Mouse (Mus musculus): ENCODE measurements at regions not wholly inside any gene's neighbourhood (a gene's known extent, or its start where the extent isn't known, plus 50 kb on each side); places are given as distances from the start of the nearest gene placed in this dataset.

DNA sequence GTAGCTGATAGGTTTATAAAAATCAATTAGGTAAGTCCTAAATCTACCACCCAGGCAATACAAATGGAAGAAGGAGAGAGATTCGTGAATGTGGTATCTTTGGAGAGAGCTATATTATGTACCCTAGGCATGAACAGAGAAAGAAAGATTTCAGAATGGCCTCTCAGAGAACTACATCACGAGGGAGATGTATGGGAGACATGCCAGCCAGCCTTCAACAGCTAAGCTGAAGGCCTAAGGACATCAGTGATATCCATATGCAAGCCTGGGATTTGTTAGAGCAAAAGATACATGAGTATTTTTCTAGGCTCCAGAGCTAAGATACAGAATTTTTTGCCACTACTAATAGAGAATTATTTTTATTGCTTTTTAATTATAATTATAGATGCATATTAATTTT is 2445.7 kb upstream of the 5930422O12Rik start:
- TF ChIP-seq POLR2A (IDR thresholded peaks at IDR 0.05; ENCODE audit: insufficient read depth, low read depth, low read length) = no peak
- TF ChIP-seq CTCF (IDR thresholded peaks at IDR 0.05; ENCODE audit: insufficient read depth, low read depth, low read length) = no peak
- H3K4me1 ChIP-seq (ENCODE audit: control insufficient read depth, insufficient read depth, low read length) = no peaks in the 10 kb centered on the region
- no peak overlapping the region for H3K27ac ChIP-seq (ENCODE audit: insufficient read depth, low read depth, low read length)
- WGBS = 82% methylated on average over 2 of the region's 2 CpGs
- H3K4me3 ChIP-seq (ENCODE audit: insufficient read depth, low read depth, low read length) = no peak overlapping the region

DNA sequence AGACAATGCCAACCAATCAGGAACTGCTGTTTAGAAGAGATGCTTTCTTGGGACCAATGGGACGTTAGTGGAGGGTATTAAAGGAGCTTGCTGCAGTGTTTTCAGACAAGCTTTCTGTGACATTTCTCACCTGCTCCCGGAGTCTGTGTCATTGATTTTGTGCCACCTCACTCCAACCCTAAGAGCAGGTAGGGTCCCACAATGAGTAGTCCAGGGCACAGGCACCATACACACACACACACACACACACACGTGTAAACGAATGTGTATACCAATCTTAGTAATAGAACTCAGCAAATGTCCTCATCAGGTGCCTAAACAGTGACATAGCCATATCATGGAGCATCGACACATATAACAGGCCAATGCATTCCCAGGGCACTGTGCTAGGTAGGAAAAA is 2440.5 kb upstream of the 5930422O12Rik start:
- Histone ChIP-seq H3K4me3 (ENCODE audit: insufficient read depth, low read depth, low read length) (no peak overlapping the region), H3K4me1 (ENCODE audit: control insufficient read depth, insufficient read depth, low read length) (no peaks in the 10 kb centered on the region), H3K27ac (ENCODE audit: insufficient read depth, low read depth, low read length) (no peak overlapping the region)
- 86% methylated on average over 5 of the region's 5 CpGs for WGBS
- no peak for TF ChIP-seq CTCF (IDR thresholded peaks at IDR 0.05; ENCODE audit: insufficient read depth, low read depth, low read length)
- TF ChIP-seq POLR2A (IDR thresholded peaks at IDR 0.05; ENCODE audit: insufficient read depth, low read depth, low read length) = no peak

DNA sequence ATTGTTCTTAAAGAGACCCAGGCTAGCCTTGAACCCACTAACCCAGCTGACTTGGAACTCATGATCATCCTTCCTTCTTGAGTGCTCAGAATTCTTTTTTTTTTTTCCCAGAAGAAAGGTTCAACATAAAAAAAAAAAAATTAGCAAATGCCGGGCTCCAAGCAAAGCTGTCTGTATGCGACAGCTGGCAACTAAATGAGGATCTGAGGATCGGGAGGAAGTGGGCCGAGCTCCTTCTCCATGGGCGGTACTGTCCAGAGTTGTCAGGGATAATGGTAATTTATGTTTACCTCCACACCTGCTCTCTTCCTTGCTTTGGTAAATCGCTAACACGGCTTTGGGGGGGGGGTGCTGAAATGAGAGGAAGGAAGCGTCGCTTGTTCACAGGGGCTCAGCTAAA is 2429.9 kb upstream of the 5930422O12Rik start:
- Histone ChIP-seq H3K4me1 (ENCODE audit: control insufficient read depth, insufficient read depth, low read length) (peaks cover 3% of the 10 kb centered on the region; the same call in 1 of the 2 replicates), H3K4me3 (ENCODE audit: insufficient read depth, low read depth, low read length) (no peak overlapping the region), H3K27ac (ENCODE audit: insufficient read depth, low read depth, low read length) (no peak overlapping the region)
- TF ChIP-seq POLR2A (IDR thresholded peaks at IDR 0.05; ENCODE audit: insufficient read depth, low read depth, low read length) (no peak), CTCF (IDR thresholded peaks at IDR 0.05; ENCODE audit: insufficient read depth, low read depth, low read length) (no peak)
- 77% methylated on average over 9 of the region's 9 CpGs for WGBS

DNA sequence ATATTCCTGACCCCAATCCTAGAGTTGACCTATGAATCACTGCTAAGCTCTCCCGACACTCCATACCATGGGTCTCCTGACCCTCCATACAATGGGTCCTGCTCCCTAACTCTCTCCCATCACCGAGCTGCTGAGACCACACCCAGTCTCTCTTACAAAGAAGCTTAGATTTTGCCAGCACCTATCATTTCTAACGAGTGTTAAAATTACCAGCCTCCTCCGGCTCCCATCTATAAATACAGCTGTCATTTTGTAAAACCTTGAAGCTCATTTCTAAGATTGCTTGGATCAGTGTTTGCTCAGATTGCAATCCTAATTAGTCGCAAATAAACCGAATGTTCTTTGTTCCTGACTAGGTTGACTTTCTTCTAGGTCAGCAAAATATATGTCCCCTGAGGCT is 2428.4 kb upstream of the 5930422O12Rik start:
- H3K27ac ChIP-seq (ENCODE audit: insufficient read depth, low read depth, low read length) = no peak overlapping the region
- WGBS = 83% methylated on average over 6 of the region's 6 CpGs
- no peak for TF ChIP-seq POLR2A (IDR thresholded peaks at IDR 0.05; ENCODE audit: insufficient read depth, low read depth, low read length)
- TF ChIP-seq CTCF (IDR thresholded peaks at IDR 0.05; ENCODE audit: insufficient read depth, low read depth, low read length) = no peak
- peaks cover 3% of the 10 kb centered on the region; the same call in 1 of the 2 replicates for H3K4me1 ChIP-seq (ENCODE audit: control insufficient read depth, insufficient read depth, low read length)
- H3K4me3 ChIP-seq (ENCODE audit: insufficient read depth, low read depth, low read length) = no peak overlapping the region

DNA sequence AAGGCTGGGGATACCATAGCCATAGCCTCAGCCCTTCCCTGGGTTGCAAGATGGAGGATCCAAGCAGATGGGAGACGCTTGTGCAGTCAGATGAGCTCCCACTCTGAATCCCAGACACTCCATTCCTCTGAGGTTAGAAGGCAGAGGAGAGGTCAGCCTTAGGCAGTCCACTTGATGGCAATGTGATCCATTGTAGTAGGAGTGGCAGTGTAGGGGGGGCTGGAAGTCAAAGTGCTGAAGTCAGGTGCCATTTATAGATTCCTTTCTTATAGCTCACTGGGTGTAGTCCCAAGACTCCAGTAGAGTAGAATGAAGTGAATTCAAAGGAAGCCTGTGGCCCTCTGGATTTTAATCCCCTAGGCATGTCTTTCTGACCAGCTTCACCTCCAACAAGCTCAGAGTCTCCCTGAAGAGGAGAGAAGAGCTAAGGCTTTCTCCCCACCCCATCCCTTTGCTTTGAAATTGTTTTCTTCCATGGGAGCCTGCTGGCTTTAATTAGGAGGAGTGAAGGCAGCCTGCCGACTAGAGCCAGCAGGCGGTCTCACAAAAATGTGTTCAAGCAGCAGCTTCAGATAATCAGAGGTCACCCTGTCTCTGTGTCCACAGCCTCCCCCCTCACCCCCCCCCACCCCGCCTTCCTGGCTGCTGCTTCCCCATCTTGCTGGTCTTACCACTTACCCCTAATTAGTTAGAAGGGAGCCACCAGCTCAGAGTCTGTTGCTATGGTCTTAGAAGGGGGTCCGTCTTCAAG is 2426.4 kb upstream of the 5930422O12Rik start:
- Histone ChIP-seq H3K4me1 (ENCODE audit: control insufficient read depth, insufficient read depth, low read length) (peaks cover 3% of the 10 kb centered on the region; the same call in 1 of the 2 replicates), H3K27ac (ENCODE audit: insufficient read depth, low read depth, low read length) (no peak overlapping the region), H3K4me3 (ENCODE audit: insufficient read depth, low read depth, low read length) (no peak overlapping the region)
- WGBS = 33% methylated on average over 5 of the region's 5 CpGs
- no peak for TF ChIP-seq CTCF (IDR thresholded peaks at IDR 0.05; ENCODE audit: insufficient read depth, low read depth, low read length)
- no peak for TF ChIP-seq POLR2A (IDR thresholded peaks at IDR 0.05; ENCODE audit: insufficient read depth, low read depth, low read length)

DNA sequence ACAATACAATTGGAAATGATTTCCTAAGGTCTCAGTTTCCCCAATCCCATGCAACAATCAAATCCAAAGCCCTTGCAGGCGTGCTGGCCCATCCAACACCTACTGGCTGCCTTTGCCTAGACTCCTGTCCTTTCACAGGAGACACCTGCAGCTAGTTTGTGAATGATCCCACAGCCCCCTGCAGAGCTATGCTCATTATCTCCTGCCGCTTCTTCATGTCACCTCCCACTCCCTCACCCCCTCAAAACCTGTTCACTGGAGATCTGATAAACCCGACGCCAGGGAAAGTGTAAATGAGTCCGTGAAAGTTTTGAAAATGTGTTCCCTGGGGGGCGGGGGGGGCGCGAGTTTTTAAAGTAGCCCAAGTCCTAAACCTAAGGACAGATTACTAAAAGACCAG is 2420.2 kb upstream of the 5930422O12Rik start:
- H3K4me3 ChIP-seq (ENCODE audit: insufficient read depth, low read depth, low read length) = no peak overlapping the region
- no peak overlapping the region for H3K27ac ChIP-seq (ENCODE audit: insufficient read depth, low read depth, low read length)
- no peak for TF ChIP-seq CTCF (IDR thresholded peaks at IDR 0.05; ENCODE audit: insufficient read depth, low read depth, low read length)
- TF ChIP-seq POLR2A (IDR thresholded peaks at IDR 0.05; ENCODE audit: insufficient read depth, low read depth, low read length) = no peak
- 52% methylated on average over 8 of the region's 8 CpGs for WGBS
- H3K4me1 ChIP-seq (ENCODE audit: control insufficient read depth, insufficient read depth, low read length) = peaks cover 7% of the 10 kb centered on the region; the same call in 1 of the 2 replicates

DNA sequence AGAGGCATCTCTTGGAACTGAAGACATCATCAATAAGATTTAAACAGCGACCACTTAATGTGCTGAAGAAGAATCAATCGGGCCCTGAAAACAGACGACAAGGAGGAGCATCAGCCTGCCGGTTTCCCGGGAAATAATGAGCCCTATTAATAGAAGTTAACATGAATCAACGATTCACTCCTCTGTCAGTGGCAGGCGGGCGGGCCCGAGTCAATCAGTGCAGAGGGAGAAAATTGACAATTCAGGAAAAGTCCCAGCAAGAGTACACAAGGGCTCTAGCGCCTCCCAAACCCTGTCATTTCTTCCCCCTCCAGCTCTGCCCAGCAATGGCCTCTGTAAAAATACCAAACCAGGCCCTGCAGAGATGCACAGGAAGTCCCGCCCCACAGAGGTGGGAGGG is 2416.4 kb upstream of the 5930422O12Rik start:
- WGBS = 42% methylated on average over 11 of the region's 11 CpGs
- Histone ChIP-seq H3K4me3 (ENCODE audit: insufficient read depth, low read depth, low read length) (no peak overlapping the region), H3K4me1 (ENCODE audit: control insufficient read depth, insufficient read depth, low read length) (peaks cover 7% of the 10 kb centered on the region; the same call in 1 of the 2 replicates), H3K27ac (ENCODE audit: insufficient read depth, low read depth, low read length) (no peak overlapping the region)
- no peak for TF ChIP-seq CTCF (IDR thresholded peaks at IDR 0.05; ENCODE audit: insufficient read depth, low read depth, low read length)
- no peak for TF ChIP-seq POLR2A (IDR thresholded peaks at IDR 0.05; ENCODE audit: insufficient read depth, low read depth, low read length)

DNA sequence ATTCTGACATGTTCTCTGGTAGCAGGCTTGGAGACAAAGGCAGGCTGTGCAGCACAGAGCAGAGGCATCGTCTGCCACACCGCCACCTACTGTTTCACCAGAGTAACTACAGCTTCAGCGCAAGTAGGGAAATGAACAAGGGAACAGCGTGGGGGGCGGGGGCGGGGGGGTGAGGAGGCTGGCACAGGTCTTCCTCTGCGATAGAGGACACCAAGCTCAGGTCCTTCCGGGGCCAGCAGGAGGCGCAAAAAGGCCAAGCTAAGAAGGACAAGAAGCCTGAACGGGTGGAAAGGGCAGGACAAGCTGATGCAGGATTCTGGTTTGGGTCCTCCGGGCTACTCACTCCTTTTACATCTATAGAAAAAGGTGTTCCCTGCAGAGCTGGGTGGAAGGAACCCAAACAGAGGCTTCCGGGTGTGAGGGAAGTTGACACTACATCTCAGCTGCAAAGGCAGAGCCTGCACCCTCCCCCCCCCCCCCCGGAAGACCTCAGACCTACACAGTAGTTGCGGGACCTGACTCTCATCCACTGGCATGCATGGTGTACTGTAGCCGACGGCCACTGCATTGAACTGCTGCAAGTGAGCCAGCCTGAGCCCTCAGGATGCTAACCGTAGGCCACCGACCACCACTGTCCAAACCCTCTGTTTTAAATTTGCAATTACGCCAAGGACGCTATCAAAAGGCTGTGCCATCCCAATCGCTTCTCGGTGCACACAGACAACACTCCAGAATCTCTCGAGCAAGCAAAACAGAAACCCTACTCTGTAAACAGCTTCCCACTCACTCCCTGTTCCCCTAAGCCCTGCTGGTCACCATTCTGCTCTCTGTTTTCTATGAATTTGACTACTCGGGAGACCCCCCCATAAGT is 2396.6 kb upstream of the 5930422O12Rik start:
- WGBS = 4% methylated on average over 24 of the region's 24 CpGs
- H3K4me1 ChIP-seq (ENCODE audit: control insufficient read depth, insufficient read depth, low read length) = peaks cover 5% of the 10 kb centered on the region; the same call in 1 of the 2 replicates
- TF ChIP-seq CTCF (IDR thresholded peaks at IDR 0.05; ENCODE audit: insufficient read depth, low read depth, low read length) (peak; percentile 64; the same call in 1 of the 2 replicates), POLR2A (IDR thresholded peaks at IDR 0.05; ENCODE audit: insufficient read depth, low read depth, low read length) (no peak)
- no peak overlapping the region for H3K27ac ChIP-seq (ENCODE audit: insufficient read depth, low read depth, low read length)
- H3K4me3 ChIP-seq (ENCODE audit: insufficient read depth, low read depth, low read length) = peak overlapping the region; percentile 40

DNA sequence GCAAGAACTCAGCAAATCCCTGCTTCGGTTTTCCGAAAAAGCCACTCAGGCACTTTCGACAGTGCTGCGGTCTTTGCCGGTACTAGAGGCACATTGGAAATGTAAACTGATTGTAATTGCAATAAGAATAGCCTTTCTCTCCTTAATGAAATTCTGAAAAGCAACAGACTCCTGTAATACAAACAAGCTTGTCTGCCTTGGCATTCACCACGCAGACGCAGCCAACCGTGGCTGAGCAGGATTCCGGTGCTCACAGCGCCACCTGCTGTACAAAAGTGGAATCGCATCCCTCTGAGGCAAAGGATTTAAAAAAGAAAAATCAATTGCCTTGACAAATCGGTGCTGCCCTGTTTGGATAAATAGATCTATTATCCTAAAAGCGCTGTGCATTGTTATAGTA is 2395.2 kb upstream of the 5930422O12Rik start:
- TF ChIP-seq CTCF (IDR thresholded peaks at IDR 0.05; ENCODE audit: insufficient read depth, low read depth, low read length) (peak; percentile 86), POLR2A (IDR thresholded peaks at IDR 0.05; ENCODE audit: insufficient read depth, low read depth, low read length) (no peak)
- 1% methylated on average over 13 of the region's 13 CpGs for WGBS
- H3K4me3 ChIP-seq (ENCODE audit: insufficient read depth, low read depth, low read length) = peak overlapping the region; percentile 51
- H3K27ac ChIP-seq (ENCODE audit: insufficient read depth, low read depth, low read length) = peak overlapping the region; percentile 79; the same call in 1 of the 2 replicates
- H3K4me1 ChIP-seq (ENCODE audit: control insufficient read depth, insufficient read depth, low read length) = peaks cover 5% of the 10 kb centered on the region; the same call in 1 of the 2 replicates

Measured in olfactory bulb, adult 2 months (tissue).